Mouse (Mus musculus) kidney, embryonic 15.5 days (tissue): ENCODE data around the gene Cdc25a. TPM values are rescaled to one million over a fixed set of nuclear protein-coding genes. Genes with fewer than 3 reads are reported as not detected.

Experiments
- ATAC-seq: fragments of 200-750 bp; cut with Nextera tagmentation; replicated peaks from 2 replicates; pipeline ENCODE4 v1.8.0; 2017; ENCODE audit warnings: moderate TSS enrichment; ENCODE audit not compliant: low FRiP score
- H3K27ac ChIP-seq: fragments of 300-500 bp; sonication (generic); 2 replicates; pipeline ENCODE4 v1.5.1; 2015; ENCODE audit warnings: mild to moderate bottlenecking, inconsistent platforms
- H3K27me3 ChIP-seq: fragments of 300-500 bp; sonication (generic); 2 replicates; pipeline ENCODE4 v1.6.1; 2015; ENCODE audit warnings: inconsistent platforms
- H3K36me3 ChIP-seq: fragments of 300-500 bp; sonication (generic); 2 replicates; pipeline ENCODE4 v1.6.1; 2015; ENCODE audit warnings: inconsistent platforms
- H3K4me1 ChIP-seq: fragments of 300-500 bp; sonication (generic); 2 replicates; pipeline ENCODE4 v1.6.1; 2015; ENCODE audit warnings: inconsistent platforms
- H3K4me2 ChIP-seq: fragments of 300-500 bp; sonication (generic); 2 replicates; pipeline ENCODE4 v1.6.1; 2015; ENCODE audit warnings: moderate library complexity, mild to moderate bottlenecking, inconsistent platforms
- H3K4me3 ChIP-seq: fragments of 300-500 bp; sonication (generic); replicated peaks from 2 replicates; pipeline ENCODE4 v1.5.1; 2015; ENCODE audit warnings: mild to moderate bottlenecking, inconsistent platforms
- H3K9ac ChIP-seq: fragments of 300-500 bp; sonication (generic); 2 replicates; pipeline ENCODE4 v1.6.1; 2015; ENCODE audit warnings: mild to moderate bottlenecking, inconsistent platforms
- H3K9me3 ChIP-seq: fragments of 300-500 bp; sonication (generic); replicated peaks from 2 replicates; pipeline ENCODE4 v1.6.1; 2016; ENCODE audit warnings: inconsistent platforms
- WGBS: fragments of 180-500 bp; shearing (Covaris S2); methylation state at CpG from one replicate; pipeline ENCODE4 v1.1.7; 2015; ENCODE audit warnings: mixed read lengths; 5-methylcytosine and 5-hydroxymethylcytosine counted together
- polyA plus RNA-seq: library from polyadenylated mRNA; unstranded; fragments of >200 nt; fragmentation: Nextera tagmentation; extraction: Ambion mirVana; gene quantifications from 2 replicates; pipeline ENCODE4 v1.2.1, GENCODE M21; 2015

Cdc25a gene
- polyA plus RNA-seq, 1 experiment from 2014 or later = 29.5 TPM

GRCm38 (mm10) chr9:109895593-109895992 is 20.2 kb downstream of the Cdc25a start:
- peak; percentile 29; the same call in 1 of the 2 replicates for ATAC-seq
- H3K4me3 ChIP-seq = no peak overlapping the region
- no peaks in the 10 kb centered on the region for H3K9me3 ChIP-seq
- 0 out of 2 replicates have a peak overlapping the region, but pooled peaks have one; percentile 12 for H3K4me2 ChIP-seq
- 58% methylated on average over 6 of the region's 6 CpGs for WGBS
- peaks cover 39% of the 10 kb centered on the region for H3K4me1 ChIP-seq
- no peaks in the 10 kb centered on the region for H3K27me3 ChIP-seq
- H3K9ac ChIP-seq = no peak overlapping the region
- peak overlapping the region; percentile 89 for H3K27ac ChIP-seq
- peaks cover 40% of the 10 kb centered on the region for H3K36me3 ChIP-seq

- peak overlapping the region; percentile 89; the same call in 1 of the 2 replicates for H3K27ac ChIP-seq
Observed at GRCm38 (mm10) chr9:109896253-109897150, 21.1 kb downstream of the Cdc25a start.

GRCm38 (mm10) chr9:109898027-109898426 is 22.6 kb downstream of the Cdc25a start:
- H3K36me3 ChIP-seq = peaks cover 16% of the 10 kb centered on the region
- 35% methylated on average over 2 of the region's 2 CpGs for WGBS
- H3K4me1 ChIP-seq = peaks cover 37% of the 10 kb centered on the region
- H3K9me3 ChIP-seq = no peaks in the 10 kb centered on the region
- no peak overlapping the region for H3K9ac ChIP-seq
- no peak for ATAC-seq
- H3K27me3 ChIP-seq = no peaks in the 10 kb centered on the region
- no peak overlapping the region for H3K4me3 ChIP-seq
- H3K4me2 ChIP-seq = no peak overlapping the region
- H3K27ac ChIP-seq = 0 out of 2 replicates have a peak overlapping the region, but pooled peaks have one; percentile 45

More at GRCm38 (mm10) chr9:109896253-109897150, 21.1 kb downstream of the Cdc25a start:
- peaks cover 31% of the 10 kb centered on the region for H3K36me3 ChIP-seq
- no peaks in the 10 kb centered on the region for H3K27me3 ChIP-seq
- no peaks in the 10 kb centered on the region for H3K9me3 ChIP-seq
- H3K4me3 ChIP-seq = no peak overlapping the region
- H3K4me2 ChIP-seq = no peak overlapping the region
- peaks cover 39% of the 10 kb centered on the region for H3K4me1 ChIP-seq
- 81% methylated on average over 8 of the region's 8 CpGs for WGBS
- no peak overlapping the region for H3K9ac ChIP-seq
- no peak for ATAC-seq

GRCm38 (mm10) chr9:109899361-109899760 is 24.0 kb downstream of the Cdc25a start:
- H3K9me3 ChIP-seq = no peaks in the 10 kb centered on the region
- 0 out of 2 replicates have a peak overlapping the region, but pooled peaks have one; percentile 28 for H3K27ac ChIP-seq
- no peak for ATAC-seq
- H3K4me3 ChIP-seq = no peak overlapping the region
- H3K9ac ChIP-seq = no peak overlapping the region
- H3K4me2 ChIP-seq = no peak overlapping the region
- 60% methylated on average over 10 of the region's 15 CpGs for WGBS
- peaks cover 4% of the 10 kb centered on the region; the same call in 1 of the 2 replicates for H3K36me3 ChIP-seq
- no peaks in the 10 kb centered on the region for H3K27me3 ChIP-seq
- peaks cover 24% of the 10 kb centered on the region for H3K4me1 ChIP-seq

GRCm38 (mm10) chr9:109899774-109900173 is 24.4 kb downstream of the Cdc25a start:
- Histone ChIP-seq H3K4me3 (no peak overlapping the region), H3K4me1 (peaks cover 21% of the 10 kb centered on the region), H3K9me3 (no peaks in the 10 kb centered on the region), H3K4me2 (no peak overlapping the region), H3K27ac (0 out of 2 replicates have a peak overlapping the region, but pooled peaks have one; percentile 28), H3K36me3 (peaks cover 4% of the 10 kb centered on the region; the same call in 1 of the 2 replicates), H3K27me3 (no peaks in the 10 kb centered on the region), H3K9ac (no peak overlapping the region)
- ATAC-seq = no peak
- WGBS = 59% methylated on average over 8 of the region's 8 CpGs

GRCm38 (mm10) chr9:109900604-109901003 is 25.2 kb downstream of the Cdc25a start:
- H3K27me3 ChIP-seq = no peaks in the 10 kb centered on the region
- H3K9me3 ChIP-seq = no peaks in the 10 kb centered on the region
- H3K27ac ChIP-seq = no peak overlapping the region
- peaks cover 14% of the 10 kb centered on the region; the same call in 1 of the 2 replicates for H3K4me1 ChIP-seq
- no peak for ATAC-seq
- peaks cover 3% of the 10 kb centered on the region; the same call in 1 of the 2 replicates for H3K36me3 ChIP-seq
- H3K4me2 ChIP-seq = no peak overlapping the region
- H3K4me3 ChIP-seq = no peak overlapping the region
- H3K9ac ChIP-seq = no peak overlapping the region
- 86% methylated on average over 3 of the region's 3 CpGs for WGBS

GRCm38 (mm10) chr9:109902246-109902645 is 26.9 kb downstream of the Cdc25a start:
- WGBS = 65% methylated on average over 4 of the region's 4 CpGs
- Histone ChIP-seq H3K9ac (no peak overlapping the region), H3K4me2 (no peak overlapping the region), H3K27ac (no peak overlapping the region), H3K9me3 (no peaks in the 10 kb centered on the region), H3K4me1 (peaks cover 11% of the 10 kb centered on the region; the same call in 1 of the 2 replicates), H3K36me3 (no peaks in the 10 kb centered on the region), H3K27me3 (no peaks in the 10 kb centered on the region), H3K4me3 (no peak overlapping the region)
- no peak for ATAC-seq

- Histone ChIP-seq H3K9ac (no peak overlapping the region), H3K36me3 (no peaks in the 10 kb centered on the region), H3K4me2 (no peak overlapping the region), H3K27me3 (no peaks in the 10 kb centered on the region), H3K4me3 (no peak overlapping the region), H3K9me3 (no peaks in the 10 kb centered on the region), H3K27ac (no peak overlapping the region), H3K4me1 (peaks cover 12% of the 10 kb centered on the region; the same call in 1 of the 2 replicates)
- no peak for ATAC-seq
- WGBS = 50% methylated on average over 5 of the region's 5 CpGs
Observed at GRCm38 (mm10) chr9:109902740-109903139, 27.4 kb downstream of the Cdc25a start.

- Histone ChIP-seq H3K27me3 (no peaks in the 10 kb centered on the region), H3K36me3 (no peaks in the 10 kb centered on the region), H3K27ac (no peak overlapping the region; the same call in 1 of the 2 replicates), H3K4me1 (peaks cover 4% of the 10 kb centered on the region; the same call in 1 of the 2 replicates), H3K4me2 (no peak overlapping the region), H3K9ac (no peak overlapping the region), H3K9me3 (no peaks in the 10 kb centered on the region), H3K4me3 (no peak overlapping the region)
- WGBS = 52% methylated on average over 8 of the region's 8 CpGs
- no peak; the same call in 1 of the 2 replicates for ATAC-seq
Observed at GRCm38 (mm10) chr9:109907300-109907699, 31.9 kb downstream of the Cdc25a start.

GRCm38 (mm10) chr9:109907774-109908465 is 32.5 kb downstream of the Cdc25a start:
- no peaks in the 10 kb centered on the region for H3K9me3 ChIP-seq
- H3K27ac ChIP-seq = no peak overlapping the region; the same call in 1 of the 2 replicates
- whole genome bisulfite sequencing = 66% methylated on average over 6 of the region's 6 CpGs
- no peaks in the 10 kb centered on the region for H3K27me3 ChIP-seq
- no peak overlapping the region for H3K4me2 ChIP-seq
- H3K9ac ChIP-seq = no peak overlapping the region
- H3K4me3 ChIP-seq = no peak overlapping the region
- ATAC-seq = no peak
- H3K36me3 ChIP-seq = no peaks in the 10 kb centered on the region
- peaks cover 4% of the 10 kb centered on the region; the same call in 1 of the 2 replicates for H3K4me1 ChIP-seq

GRCm38 (mm10) chr9:109909102-109909501 is 33.7 kb downstream of the Cdc25a start:
- WGBS = 72% methylated on average over 8 of the region's 8 CpGs
- no peak overlapping the region for H3K4me3 ChIP-seq
- no peak overlapping the region for H3K4me2 ChIP-seq
- no peaks in the 10 kb centered on the region for H3K27me3 ChIP-seq
- no peaks in the 10 kb centered on the region for H3K36me3 ChIP-seq
- no peak for ATAC-seq
- H3K4me1 ChIP-seq = peaks cover 8% of the 10 kb centered on the region; the same call in 1 of the 2 replicates
- H3K9ac ChIP-seq = no peak overlapping the region
- no peak overlapping the region for H3K27ac ChIP-seq
- no peaks in the 10 kb centered on the region for H3K9me3 ChIP-seq
